Mouse (Mus musculus) lung, embryonic 14.5 days (tissue): ENCODE data around the gene Slc13a3. TPM values are rescaled to one million over a fixed set of nuclear protein-coding genes. Genes with fewer than 3 reads are reported as not detected.

ENCODE experiments used
- ATAC-seq: fragments of 200-750 bp; cut with Nextera tagmentation; 2 replicates; pipeline ENCODE4 v1.8.0; 2017; ENCODE audit warnings: mild to moderate bottlenecking, moderate TSS enrichment, moderate library complexity; ENCODE audit not compliant: insufficient read depth
- DNase-seq: peaks from one replicate; pipeline ENCODE4 v3.0.0-alpha.2; 2015
- H3K27ac ChIP-seq: fragments of 300-500 bp; sonication (generic); 2 replicates; pipeline ENCODE4 v1.5.1; 2014; ENCODE audit warnings: low read depth, mild to moderate bottlenecking, moderate library complexity
- H3K27me3 ChIP-seq: fragments of 300-500 bp; sonication (generic); 2 replicates; pipeline ENCODE4 v1.6.1; 2014; ENCODE audit warnings: low read length, control low read depth; ENCODE audit not compliant: insufficient read depth
- H3K36me3 ChIP-seq: fragments of 300-500 bp; sonication (generic); 2 replicates; pipeline ENCODE4 v1.6.1; 2014; ENCODE audit warnings: control low read depth; ENCODE audit not compliant: insufficient read depth
- H3K4me1 ChIP-seq: fragments of 300-500 bp; sonication (generic); 2 replicates; pipeline ENCODE4 v1.6.1; 2014; ENCODE audit warnings: antibody characterized with exemption, control low read depth; ENCODE audit not compliant: insufficient read depth
- H3K4me2 ChIP-seq: fragments of 300-500 bp; sonication (generic); 2 replicates; pipeline ENCODE4 v1.6.1; 2014; ENCODE audit warnings: mild to moderate bottlenecking
- H3K4me3 ChIP-seq: fragments of 300-500 bp; sonication (generic); 2 replicates; pipeline ENCODE4 v1.5.1; 2014; ENCODE audit warnings: low read depth, low read length
- H3K9ac ChIP-seq: fragments of 300-500 bp; sonication (generic); 2 replicates; pipeline ENCODE4 v1.6.1; 2014
- H3K9me3 ChIP-seq: fragments of 300-500 bp; sonication (generic); 2 replicates; pipeline ENCODE4 v1.6.1; 2016; ENCODE audit warnings: low read depth, low read length, control low read depth
- CTCF ChIP-seq: IDR thresholded peaks from 2 replicates; pipeline ENCODE4 v1.5.1; 2016; ENCODE audit warnings: antibody characterized with exemption, low read depth
- WGBS: fragments of 180-500 bp; shearing (Covaris S2); extraction: QIAGEN DNeasy Blood & Tissue Kit; methylation state at CpG from one replicate; pipeline ENCODE4 v1.1.7; 2014; 5-methylcytosine and 5-hydroxymethylcytosine counted together
- polyA plus RNA-seq: library from polyadenylated mRNA; unstranded; fragments of >200 nt; fragmentation: Nextera tagmentation; extraction: Ambion mirVana; gene quantifications from 2 replicates; pipeline ENCODE4 v1.2.1, GENCODE M21; 2014

Slc13a3 gene
- polyA plus RNA-seq, 1 experiment from 2014 or later, result 0.30 TPM

GRCm38 (mm10) chr2:165509686-165510085 is 36.7 kb upstream of the Slc13a3 start:
- ATAC-seq (no peak), DNase-seq (no peak)
- Histone ChIP-seq H3K36me3 (0 out of 2 replicates have a peak, but pooled peaks cover 2% of the 10 kb centered on the region), H3K9me3 (no peaks in the 10 kb centered on the region), H3K4me1 (no peaks in the 10 kb centered on the region; the same call in none of the 2 replicates), H3K27ac (no peak overlapping the region), H3K9ac (no peak overlapping the region), H3K4me3 (no peak overlapping the region), H3K27me3 (no peaks in the 10 kb centered on the region), H3K4me2 (no peak overlapping the region)
- no peak for TF ChIP-seq CTCF
- 38% methylated on average over 9 of the region's 9 CpGs for WGBS

GRCm38 (mm10) chr2:165503259-165504203 is 30.5 kb upstream of the Slc13a3 start, which contains the start of gene Slc2a10:
Gene Slc2a10, plus strand, starts transcription at chr2:165503787.
- H3K4me3 ChIP-seq, result peak within 1 kb of the TSS; percentile 50
- no peaks in the 10 kb centered on the region for H3K9me3 ChIP-seq
- peak within 1 kb of the TSS; percentile 66 for H3K4me2 ChIP-seq
- no peaks in the 10 kb centered on the region for H3K36me3 ChIP-seq
- peak; percentile 85 for ATAC-seq
- H3K9ac ChIP-seq, result peak within 1 kb of the TSS; percentile 70
- 2% methylated on average over 30 of the region's 32 CpGs for WGBS
- H3K27ac ChIP-seq, result peak within 1 kb of the TSS; percentile 87
- H3K27me3 ChIP-seq, result no peaks in the 10 kb centered on the region
- DNase-seq, result peak; percentile 90
- TF ChIP-seq CTCF, result no peak
- H3K4me1 ChIP-seq, result peaks cover 11% of the 10 kb centered on the region

- H3K4me2 ChIP-seq, result no peak overlapping the region
- no peak overlapping the region for H3K4me3 ChIP-seq
- WGBS, result 21% methylated on average over 6 of the region's 6 CpGs
- peak overlapping the region; percentile 56; the same call in 1 of the 2 replicates for H3K27ac ChIP-seq
- H3K27me3 ChIP-seq, result no peaks in the 10 kb centered on the region
- ATAC-seq, result no peak
- H3K36me3 ChIP-seq, result no peaks in the 10 kb centered on the region
- no peak overlapping the region for H3K9ac ChIP-seq
- DNase-seq, result peak; percentile 82
- no peaks in the 10 kb centered on the region for H3K9me3 ChIP-seq
- peaks cover 11% of the 10 kb centered on the region; the same call in 1 of the 2 replicates for H3K4me1 ChIP-seq
- TF ChIP-seq CTCF, result no peak
Observed at GRCm38 (mm10) chr2:165498816-165499215, 25.8 kb upstream of the Slc13a3 start.

- Histone ChIP-seq H3K9ac (no peak overlapping the region), H3K9me3 (no peaks in the 10 kb centered on the region), H3K4me3 (no peak overlapping the region), H3K4me2 (no peak overlapping the region), H3K27ac (no peak overlapping the region), H3K4me1 (peaks cover 3% of the 10 kb centered on the region; the same call in 1 of the 2 replicates), H3K36me3 (no peaks in the 10 kb centered on the region), H3K27me3 (no peaks in the 10 kb centered on the region)
- DNase-seq (no peak), ATAC-seq (no peak)
- 63% methylated on average over 2 of the region's 2 CpGs for WGBS
- TF ChIP-seq CTCF, result no peak
Observed at GRCm38 (mm10) chr2:165497706-165498275, 24.8 kb upstream of the Slc13a3 start.

- Histone ChIP-seq H3K9ac (no peak overlapping the region), H3K27me3 (no peaks in the 10 kb centered on the region), H3K9me3 (no peaks in the 10 kb centered on the region), H3K36me3 (no peaks in the 10 kb centered on the region), H3K27ac (no peak overlapping the region), H3K4me3 (no peak overlapping the region), H3K4me2 (no peak overlapping the region), H3K4me1 (no peaks in the 10 kb centered on the region; the same call in none of the 2 replicates)
- peak; percentile 66 for TF ChIP-seq CTCF
- DNase-seq (peak; percentile 48), ATAC-seq (no peak)
Observed at GRCm38 (mm10) chr2:165496251-165496650, 23.2 kb upstream of the Slc13a3 start.

- no peak for TF ChIP-seq CTCF
- Histone ChIP-seq H3K4me1 (no peaks in the 10 kb centered on the region; the same call in none of the 2 replicates), H3K4me3 (no peak overlapping the region), H3K27ac (no peak overlapping the region), H3K9me3 (no peaks in the 10 kb centered on the region), H3K9ac (no peak overlapping the region), H3K4me2 (no peak overlapping the region), H3K36me3 (peaks cover 14% of the 10 kb centered on the region), H3K27me3 (no peaks in the 10 kb centered on the region)
- ATAC-seq (no peak), DNase-seq (no peak)
- 37% methylated on average over 2 of the region's 2 CpGs for WGBS
Observed at GRCm38 (mm10) chr2:165494495-165494894, 21.5 kb upstream of the Slc13a3 start.
